Mouse (Mus musculus) kidney, adult 2 months (tissue): Measurements from ENCODE around the gene Csad. TPM values are rescaled to one million over a fixed set of nuclear protein-coding genes. Genes with fewer than 3 reads are reported as not detected.
A peak's percentile ranks its signal among the peaks of the same experiment; 100 is the strongest.

Experiments used
- DNase-seq: peaks from one replicate; pipeline ENCODE4 v3.0.0; 2021
- H3K27ac ChIP-seq: fragments of 200-500 bp; 2 replicates; pipeline ENCODE4 v1.5.1; 2012; ENCODE audit warnings: low read depth, low read length, control low read depth, inconsistent platforms; ENCODE audit not compliant: insufficient read depth
- H3K27me3 ChIP-seq: fragments of 200-500 bp; replicated peaks from 2 replicates; pipeline ENCODE4 v1.6.1; 2012; ENCODE audit warnings: mild to moderate bottlenecking, moderate library complexity, low read length, inconsistent platforms; ENCODE audit not compliant: control insufficient read depth, insufficient read depth
- H3K36me3 ChIP-seq: fragments of 200-500 bp; 2 replicates; pipeline ENCODE4 v1.6.1; 2012; ENCODE audit warnings: mild to moderate bottlenecking, moderate library complexity, low read length, inconsistent platforms; ENCODE audit not compliant: control insufficient read depth, insufficient read depth
- H3K4me1 ChIP-seq: fragments of 200-500 bp; 2 replicates; pipeline ENCODE4 v1.6.1; 2011; ENCODE audit warnings: low read length; ENCODE audit not compliant: control insufficient read depth, insufficient read depth
- H3K4me3 ChIP-seq: fragments of 200-500 bp; 2 replicates; pipeline ENCODE4 v1.5.1; 2011; ENCODE audit warnings: mild to moderate bottlenecking, low read depth, low read length, control low read depth; ENCODE audit not compliant: insufficient read depth
- CTCF ChIP-seq: fragments of 200-500 bp; conservative IDR thresholded peaks from 2 replicates; pipeline ENCODE4 v1.5.1; 2011; ENCODE audit warnings: low read depth, mild to moderate bottlenecking, control low read depth, low read length, moderate library complexity, mixed read lengths; ENCODE audit not compliant: insufficient read depth, insufficient read length
- POLR2A ChIP-seq: fragments of 200-500 bp; IDR thresholded peaks from one replicate; pipeline ENCODE4 v1.6.1; 2011; ENCODE audit warnings: low read depth, low read length, control low read depth
- WGBS: fragments of 180-500 bp; shearing (Covaris S2); methylation state at CpG from one replicate; pipeline ENCODE4 v1.1.7; 2018; 5-methylcytosine and 5-hydroxymethylcytosine counted together
- polyA plus RNA-seq: library from polyadenylated mRNA; depleted of rRNA; stranded (reverse); fragments of >200 nt; gene quantifications from 2 replicates; pipeline ENCODE4 v1.2.3, GENCODE M21; 2012

Gene Csad
- polyA plus RNA-seq, 1 experiment = 216 TPM

DNA sequence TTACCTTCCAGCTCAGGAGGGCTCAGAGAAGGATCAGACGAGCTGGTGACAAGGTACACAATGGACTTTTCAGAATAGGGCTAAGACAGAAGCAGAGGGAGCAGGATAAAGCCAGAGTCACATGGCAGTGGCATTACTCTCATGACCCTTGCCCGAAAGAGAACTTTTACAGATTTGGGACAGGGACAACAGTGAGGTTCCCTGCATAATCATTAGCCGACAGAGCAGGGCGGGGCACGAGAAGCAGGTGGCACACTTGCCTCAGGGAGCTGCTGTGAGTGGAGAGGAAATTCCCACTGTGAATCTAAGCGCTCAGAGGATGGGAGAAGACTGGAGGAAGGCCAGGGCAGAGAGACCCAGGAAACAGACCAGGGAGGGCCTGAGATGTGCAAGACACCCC is 15.6 kb downstream of the Csad start:
- peak overlapping the region; percentile 34 for H3K4me3 ChIP-seq
- no peaks in the 10 kb centered on the region; the same call in 1 of the 2 replicates for H3K36me3 ChIP-seq
- peaks cover 8% of the 10 kb centered on the region for H3K4me1 ChIP-seq
- no peaks in the 10 kb centered on the region for H3K27me3 ChIP-seq
- peak; percentile 90 for DNase-seq
- no peak for TF ChIP-seq POLR2A
- peak overlapping the region; percentile 43; the same call in 1 of the 2 replicates for H3K27ac ChIP-seq
- WGBS = 50% methylated on average over 6 of the region's 6 CpGs

DNA sequence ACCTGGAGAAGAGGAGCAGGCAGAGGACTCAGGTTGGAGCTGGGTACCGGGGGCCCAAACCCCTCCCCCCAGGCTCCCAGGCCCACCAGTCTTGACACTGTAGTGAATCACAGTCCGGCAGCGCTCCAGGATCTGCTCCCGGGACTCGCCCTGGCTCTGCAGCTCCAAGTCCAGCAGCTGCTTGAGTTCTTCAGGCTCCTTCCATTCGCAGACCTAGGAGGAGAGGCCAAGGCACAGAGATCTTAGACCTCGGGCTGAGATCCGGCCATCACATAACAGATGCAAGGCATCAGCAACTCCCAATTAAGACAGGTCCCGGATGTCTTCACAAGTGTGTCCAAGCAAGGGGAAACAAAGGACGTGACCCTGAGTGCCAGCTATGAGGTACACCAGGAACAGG is 16.4 kb downstream of the Csad start:
- Histone ChIP-seq H3K4me3 (peak overlapping the region; percentile 34), H3K27ac (peak overlapping the region; percentile 43; the same call in 1 of the 2 replicates)

DNA sequence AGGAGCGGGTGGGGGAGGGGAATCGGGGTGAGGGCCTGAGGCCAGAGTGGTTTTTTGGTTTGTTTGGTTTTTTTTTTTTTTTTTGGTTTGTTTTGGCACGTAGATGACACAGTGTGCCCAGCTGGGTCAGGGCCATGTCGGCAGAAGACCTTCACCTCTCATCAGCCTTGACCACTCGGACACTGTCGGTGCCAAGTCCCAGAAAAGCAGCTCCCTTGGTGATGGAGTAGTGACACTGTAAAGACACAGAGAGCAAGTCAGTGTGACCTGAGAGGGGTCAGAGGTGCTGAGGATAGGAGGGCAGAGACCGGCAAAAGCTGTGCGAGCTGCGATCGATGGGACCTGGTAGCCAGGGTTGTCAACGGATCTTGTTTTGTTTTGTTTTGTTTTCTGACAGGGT is 18.3 kb downstream of the Csad start:
- Histone ChIP-seq H3K4me1 (peaks cover 3% of the 10 kb centered on the region; the same call in 1 of the 2 replicates), H3K36me3 (no peaks in the 10 kb centered on the region; the same call in 1 of the 2 replicates), H3K4me3 (no peak overlapping the region), H3K27me3 (no peaks in the 10 kb centered on the region), H3K27ac (no peak overlapping the region)
- peak; percentile 70 for DNase-seq
- TF ChIP-seq POLR2A (no peak), CTCF (no peak)
- 66% methylated on average over 11 of the region's 11 CpGs for WGBS

More for the DNA sequence above, 16.4 kb downstream of the Csad start:
- no peak for TF ChIP-seq CTCF
- Histone ChIP-seq H3K36me3 (no peaks in the 10 kb centered on the region; the same call in 1 of the 2 replicates), H3K4me1 (peaks cover 7% of the 10 kb centered on the region), H3K27me3 (no peaks in the 10 kb centered on the region)
- 64% methylated on average over 10 of the region's 10 CpGs for WGBS
- no peak for DNase-seq

DNA sequence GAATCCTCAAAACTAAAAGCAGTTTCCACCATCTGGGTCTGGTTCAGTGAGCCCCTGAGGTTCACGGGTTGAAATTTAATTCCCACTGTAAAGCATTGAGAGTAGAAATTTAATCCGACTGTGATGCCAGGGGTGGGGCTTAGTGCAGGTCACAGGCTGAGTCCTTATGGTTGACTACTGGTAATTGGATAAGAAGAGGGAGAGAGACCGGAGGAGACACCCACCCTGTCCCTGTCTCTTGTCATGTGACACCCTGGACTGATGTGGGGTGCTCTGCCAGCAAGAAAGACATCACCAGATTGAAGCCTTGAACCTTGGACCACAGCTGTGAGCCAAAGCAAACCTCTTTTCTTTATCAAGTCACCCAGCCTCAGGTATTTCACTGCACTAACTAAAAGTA is 21.4 kb downstream of the Csad start:
- WGBS = 52% methylated on average over 3 of the region's 3 CpGs
- Histone ChIP-seq H3K27me3 (no peaks in the 10 kb centered on the region), H3K27ac (peak overlapping the region; percentile 89), H3K36me3 (no peaks in the 10 kb centered on the region; the same call in 1 of the 2 replicates), H3K4me1 (peaks cover 12% of the 10 kb centered on the region; the same call in 1 of the 2 replicates), H3K4me3 (no peak overlapping the region)
- TF ChIP-seq CTCF (no peak), POLR2A (no peak)
- peak; percentile 94 for DNase-seq

DNA sequence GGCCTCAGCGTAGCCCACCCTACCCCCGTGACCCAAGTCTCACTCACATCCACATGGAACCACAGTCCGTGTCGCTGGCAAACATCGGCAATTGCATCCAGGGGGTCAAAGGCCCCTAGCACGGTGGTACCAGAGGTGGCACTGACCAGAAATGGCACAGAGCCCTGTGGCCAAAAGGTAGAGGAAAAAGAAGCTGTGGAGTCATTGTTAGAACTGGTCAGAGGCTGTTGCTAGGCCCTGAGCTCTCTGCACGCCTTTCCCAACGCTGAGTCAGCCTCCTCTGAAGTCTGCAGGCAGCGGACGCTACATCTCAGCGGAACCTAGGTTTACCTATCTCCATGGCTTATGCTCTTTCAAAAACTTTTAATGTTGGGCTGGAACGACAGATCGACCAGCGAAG is 24.6 kb downstream of the Csad start:
- 57% methylated on average over 14 of the region's 14 CpGs for WGBS
- Histone ChIP-seq H3K27ac (0 out of 2 replicates have a peak overlapping the region, but pooled peaks have one; percentile 15), H3K4me1 (peaks cover 12% of the 10 kb centered on the region; the same call in 1 of the 2 replicates), H3K27me3 (no peaks in the 10 kb centered on the region), H3K4me3 (no peak overlapping the region), H3K36me3 (no peaks in the 10 kb centered on the region)
- no peak for TF ChIP-seq CTCF
- TF ChIP-seq POLR2A = no peak
- peak; percentile 53 for DNase-seq

DNA sequence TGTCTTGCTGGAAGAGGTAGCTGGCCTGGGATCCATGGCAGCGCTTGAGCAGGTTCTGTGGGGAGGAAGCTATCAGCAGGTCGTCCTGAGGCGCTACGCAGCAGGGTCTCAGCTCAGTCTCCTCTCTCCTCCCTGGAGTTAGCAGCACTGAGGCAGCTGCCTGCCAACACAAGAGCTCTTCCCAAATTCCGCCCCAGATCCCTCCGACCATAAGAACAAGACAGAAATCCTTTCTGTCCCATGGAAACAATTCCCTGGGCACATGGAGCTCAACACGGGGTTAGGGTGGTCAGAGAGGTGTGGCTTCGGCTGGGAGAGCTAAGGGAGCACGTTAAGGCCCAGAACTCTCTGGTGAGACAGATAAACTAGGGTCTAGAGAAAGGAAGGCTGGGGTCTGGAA is 25.4 kb downstream of the Csad start:
- Histone ChIP-seq H3K4me1 (peaks cover 12% of the 10 kb centered on the region; the same call in 1 of the 2 replicates), H3K4me3 (no peak overlapping the region), H3K36me3 (no peaks in the 10 kb centered on the region), H3K27me3 (no peaks in the 10 kb centered on the region), H3K27ac (no peak overlapping the region)
- 88% methylated on average over 9 of the region's 9 CpGs for WGBS
- no peak for DNase-seq
- TF ChIP-seq POLR2A (no peak), CTCF (no peak)

DNA sequence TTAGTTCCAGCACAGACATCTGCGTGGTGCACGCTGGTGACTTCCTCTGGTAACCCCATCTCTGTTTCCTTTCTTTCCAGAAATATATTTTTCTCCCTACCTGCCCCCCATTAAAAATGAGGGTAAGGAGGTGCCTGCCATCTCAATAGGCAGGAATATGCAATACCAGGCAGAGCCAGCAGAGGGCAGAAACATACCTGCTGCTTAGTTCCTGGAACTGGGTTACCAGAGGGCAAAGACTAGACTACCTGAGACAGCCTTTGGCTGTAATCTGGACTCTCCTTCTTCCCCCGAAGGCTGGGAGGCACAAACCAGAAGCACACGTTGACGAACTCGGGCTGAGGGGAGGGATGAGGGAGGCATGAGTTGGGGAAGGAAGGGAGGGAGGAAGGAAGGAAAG is 26.2 kb downstream of the Csad start:
- no peak overlapping the region for H3K27ac ChIP-seq
- H3K27me3 ChIP-seq = no peaks in the 10 kb centered on the region
- H3K4me3 ChIP-seq = no peak overlapping the region
- DNase-seq = peak; percentile 91
- TF ChIP-seq POLR2A (no peak), CTCF (peak; percentile 90)
- H3K4me1 ChIP-seq = peaks cover 12% of the 10 kb centered on the region; the same call in 1 of the 2 replicates
- 15% methylated on average over 6 of the region's 6 CpGs for WGBS
- no peaks in the 10 kb centered on the region for H3K36me3 ChIP-seq

DNA sequence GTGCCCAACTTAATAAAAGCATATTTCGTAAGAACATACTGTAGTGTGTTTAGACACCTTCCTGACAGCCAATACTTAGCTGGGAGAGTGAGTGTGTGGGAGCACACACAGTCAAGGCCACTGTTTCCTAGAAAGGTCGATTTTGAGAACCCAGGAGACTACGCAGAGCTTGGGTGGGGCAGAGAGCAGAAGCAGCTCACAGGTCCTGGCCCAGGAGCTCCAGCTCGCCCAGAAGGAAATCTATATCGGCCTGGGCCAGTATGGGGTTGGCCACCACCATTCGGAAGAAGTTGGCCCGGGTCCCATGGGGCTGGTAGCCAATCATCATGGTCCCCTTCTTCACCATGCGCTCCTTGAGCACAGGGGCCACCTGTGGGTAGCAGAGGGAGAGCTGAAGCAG is 27.1 kb downstream of the Csad start:
- peaks cover 9% of the 10 kb centered on the region; the same call in 1 of the 2 replicates for H3K4me1 ChIP-seq
- WGBS = 81% methylated on average over 8 of the region's 8 CpGs
- H3K27ac ChIP-seq = no peak overlapping the region
- H3K4me3 ChIP-seq = no peak overlapping the region
- TF ChIP-seq POLR2A = no peak
- no peak for TF ChIP-seq CTCF
- no peak for DNase-seq
- H3K27me3 ChIP-seq = no peaks in the 10 kb centered on the region
- H3K36me3 ChIP-seq = no peaks in the 10 kb centered on the region
